Mouse (Mus musculus): Measurements from ENCODE around the gene Samt2. TPM values are rescaled to one million over a fixed set of nuclear protein-coding genes. Genes with fewer than 3 reads are reported as not detected.
"Not testable (repeated sequence)": the region's sequence is repeated elsewhere in the genome, so short reads cannot be mapped to it uniquely, and the experiment has no call there.

Gene Samt2
- total RNA-seq (2014; rRNA removed; ENCODE audit: low replicate concordance) (not detected in 2 replicates), polyA plus RNA-seq (2015; fragmentation: Nextera tagmentation; extraction: Ambion mirVana) (not detected in 2 replicates)

- not testable (repeated sequence) for H3K27me3 ChIP-seq (ENCODE audit: control insufficient read depth, insufficient read depth, low read length); DNase-seq (ENCODE audit: low spot score); H3K9ac ChIP-seq (replicated peaks; ENCODE audit: low read depth, low read length); H3K9me3 ChIP-seq (replicated peaks; ENCODE audit: control insufficient read depth, low read length); H3K27ac ChIP-seq (ENCODE audit: low read depth); H3K4me2 ChIP-seq (ENCODE audit: low read depth, low read length); ATAC-seq (ENCODE audit: insufficient read depth, low read depth); H3K4me1 ChIP-seq (ENCODE audit: control insufficient read depth, insufficient read depth); H3K4me3 ChIP-seq (ENCODE audit: low read depth, low read length); H3K36me3 ChIP-seq (replicated peaks; ENCODE audit: control insufficient read depth, insufficient read depth, low read length)
- WGBS = 73% methylated on average over 2 of the region's 2 CpGs
Measured at GRCm38 (mm10) chrX:154579260-154579659, at the start of gene Samt2. Gene Samt2 (minus strand): TSS chrX:154579360.

Other genes starting within 250 kb of the Samt2 start
- gene 4930524N10Rik, start 236.0 kb downstream of the Samt2 start, total RNA-seq (2014; rRNA removed; ENCODE audit: low replicate concordance) = not detected in 2 replicates
- gene 4930524N10Rik, start 236.0 kb downstream of the Samt2 start, polyA plus RNA-seq (2015; fragmentation: Nextera tagmentation; extraction: Ambion mirVana) = not detected in 2 replicates
- not detected in 2 replicates for gene Samt4, start 97.4 kb downstream of the Samt2 start, total RNA-seq (2014; rRNA removed; ENCODE audit: low replicate concordance)
- gene Samt4, start 97.4 kb downstream of the Samt2 start, polyA plus RNA-seq (2015; fragmentation: Nextera tagmentation; extraction: Ambion mirVana) = not detected in 2 replicates

Data from heart, postnatal 0 days (tissue).